Mouse (Mus musculus): ENCODE measurements around the gene Gm17545.
"Not testable (repeated sequence)": the region's sequence is repeated elsewhere in the genome, so short reads cannot be mapped to it uniquely, and the experiment has no call there.

Gene Gm17545

GRCm38 (mm10) chr9:22453990-22454389 lies at the start of gene Gm17545:
TSS of gene Gm17545 (plus strand) at chr9:22454290.
- not testable (repeated sequence) for DNase-seq

- DNase-seq: no peak
Observed at GRCm38 (mm10) chr9:22405414-22405813, 48.7 kb upstream of the Gm17545 start.

- DNase-seq: not testable (repeated sequence)
Observed at GRCm38 (mm10) chr9:22407633-22408032, 46.5 kb upstream of the Gm17545 start.

- not testable (repeated sequence) for DNase-seq
Observed at GRCm38 (mm10) chr9:22408344-22408743, 45.7 kb upstream of the Gm17545 start.

DNA sequence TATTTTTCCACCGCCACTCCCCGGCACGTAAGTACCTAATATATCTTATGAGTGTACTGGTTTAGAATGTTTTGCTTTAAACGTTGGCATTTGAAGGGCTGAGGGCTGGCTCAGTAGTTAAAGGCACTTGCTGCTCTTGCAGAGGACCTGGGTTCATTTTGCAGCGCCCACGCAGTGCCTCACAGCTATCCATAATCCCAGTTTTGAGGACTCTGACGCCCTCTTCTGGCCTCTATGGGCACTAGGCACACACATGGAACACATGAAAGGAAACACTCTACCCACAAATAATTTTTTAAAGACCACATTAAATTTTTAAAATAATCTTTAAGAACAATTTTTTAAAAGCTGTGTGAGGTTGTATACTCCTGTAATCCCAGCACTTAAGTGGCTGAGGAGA lies 44.6 kb upstream of the Gm17545 start:
- no peak for DNase-seq

- DNase-seq: peak; percentile 97
Observed at GRCm38 (mm10) chr9:22411002-22411857, 42.9 kb upstream of the Gm17545 start, which contains the start of gene 9530077C05Rik. TSS of gene 9530077C05Rik (plus strand) at chr9:22411513.

- DNase-seq: no peak
Observed at GRCm38 (mm10) chr9:22416187-22416586, 37.9 kb upstream of the Gm17545 start.

- DNase-seq: no peak
Observed at GRCm38 (mm10) chr9:22417547-22417946, 36.5 kb upstream of the Gm17545 start.

DNA sequence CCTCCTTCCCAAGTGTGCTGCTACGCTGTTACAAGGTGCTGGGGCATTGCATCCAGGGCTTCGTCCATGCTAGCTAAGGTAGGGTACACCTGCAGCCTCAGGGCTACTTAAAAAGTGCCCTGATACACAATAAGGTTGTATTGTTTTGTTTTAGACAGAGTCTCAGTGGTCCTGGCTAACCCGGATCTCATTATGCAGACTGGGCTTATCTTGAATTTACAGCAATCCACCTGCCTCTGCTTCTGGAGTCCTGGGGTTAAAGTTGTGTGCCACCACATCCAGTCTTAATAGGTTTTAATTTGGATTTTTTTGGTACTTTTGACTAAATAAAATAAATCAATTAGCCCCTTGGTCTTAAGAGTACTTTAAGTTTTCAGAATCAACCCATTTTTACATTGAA lies 34.2 kb upstream of the Gm17545 start:
- no peak for DNase-seq

DNA sequence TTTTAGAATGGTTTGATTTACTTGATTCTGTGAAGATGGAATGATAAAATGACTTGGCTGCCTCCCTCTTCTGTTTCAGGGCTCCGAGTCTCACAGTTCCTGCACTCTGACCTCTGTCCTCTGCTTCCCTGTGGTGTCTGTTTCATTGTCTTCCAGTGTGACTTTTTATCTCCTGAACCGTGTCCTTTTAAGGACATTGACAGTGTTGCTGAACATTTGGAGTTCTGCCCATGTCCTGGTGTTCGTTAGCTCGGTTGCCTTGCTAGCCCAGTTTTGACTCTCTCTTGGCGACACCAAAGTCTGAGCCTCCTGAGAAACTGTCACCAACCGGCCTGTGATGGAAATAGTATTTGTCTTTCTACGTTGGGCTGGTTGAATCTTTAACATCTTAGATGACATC lies 33.6 kb upstream of the Gm17545 start:
- no peak for DNase-seq

DNA sequence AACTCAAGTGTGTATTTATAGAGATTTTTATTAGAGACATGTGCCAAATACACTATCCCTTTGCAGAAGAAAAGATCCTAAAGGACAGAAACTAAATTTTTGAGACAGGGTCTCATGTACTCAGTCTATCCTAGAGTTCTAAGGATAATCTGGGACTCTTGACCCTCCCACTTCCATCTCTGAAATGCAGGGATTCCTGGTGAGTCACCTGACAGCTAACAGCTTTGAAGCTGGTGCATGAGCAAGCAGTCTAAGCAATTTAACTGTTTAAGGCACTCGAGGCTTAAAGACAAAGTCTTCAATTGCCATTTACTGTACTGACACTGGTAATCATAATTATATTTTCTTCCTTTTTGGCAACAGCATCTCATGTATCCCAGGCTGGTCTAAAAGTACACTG lies 31.5 kb upstream of the Gm17545 start:
- no peak for DNase-seq

- no peak for DNase-seq
Observed at GRCm38 (mm10) chr9:22423507-22423906, 30.6 kb upstream of the Gm17545 start.

DNA sequence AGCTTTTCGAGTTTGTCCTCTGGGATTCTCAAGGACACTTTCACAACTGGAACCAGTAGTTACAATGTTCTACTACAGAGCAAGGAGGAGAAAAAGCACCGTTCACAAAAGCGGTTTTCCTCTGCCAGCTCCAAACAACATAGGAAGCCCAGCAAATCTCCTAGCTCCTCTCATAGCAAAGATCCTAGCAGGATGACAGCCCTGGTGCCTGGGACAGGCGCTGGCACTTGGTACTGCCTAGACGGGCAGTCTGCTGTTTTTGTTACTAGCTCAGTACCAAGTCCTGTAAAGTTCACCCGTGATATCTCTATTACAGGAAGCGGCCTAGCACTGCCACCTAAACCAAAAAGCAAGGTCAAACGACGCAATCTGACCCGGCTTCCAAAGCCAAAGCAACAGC lies 29.9 kb upstream of the Gm17545 start:
- no peak for DNase-seq

DNA sequence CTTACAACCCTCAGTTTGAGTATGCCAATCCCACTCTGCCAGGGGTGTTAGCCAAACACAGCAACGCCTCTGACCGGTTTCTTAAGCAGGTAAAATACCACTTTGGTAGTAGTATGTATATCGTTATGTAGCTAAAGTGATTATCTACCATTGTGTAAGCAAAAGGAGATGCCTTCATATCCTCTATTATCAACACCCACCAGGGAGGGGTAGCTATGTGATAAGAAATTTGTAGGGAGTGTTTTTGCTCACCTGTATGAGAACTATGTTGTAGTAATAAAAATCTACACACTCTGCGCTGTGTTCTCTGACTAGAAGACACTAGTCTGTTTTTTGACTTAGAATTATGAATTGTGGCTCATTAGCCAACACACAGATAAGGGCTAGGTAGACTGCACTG lies 29.4 kb upstream of the Gm17545 start:
- DNase-seq: no peak

- no peak for DNase-seq
Observed at GRCm38 (mm10) chr9:22428028-22428665, 25.9 kb upstream of the Gm17545 start.

DNA sequence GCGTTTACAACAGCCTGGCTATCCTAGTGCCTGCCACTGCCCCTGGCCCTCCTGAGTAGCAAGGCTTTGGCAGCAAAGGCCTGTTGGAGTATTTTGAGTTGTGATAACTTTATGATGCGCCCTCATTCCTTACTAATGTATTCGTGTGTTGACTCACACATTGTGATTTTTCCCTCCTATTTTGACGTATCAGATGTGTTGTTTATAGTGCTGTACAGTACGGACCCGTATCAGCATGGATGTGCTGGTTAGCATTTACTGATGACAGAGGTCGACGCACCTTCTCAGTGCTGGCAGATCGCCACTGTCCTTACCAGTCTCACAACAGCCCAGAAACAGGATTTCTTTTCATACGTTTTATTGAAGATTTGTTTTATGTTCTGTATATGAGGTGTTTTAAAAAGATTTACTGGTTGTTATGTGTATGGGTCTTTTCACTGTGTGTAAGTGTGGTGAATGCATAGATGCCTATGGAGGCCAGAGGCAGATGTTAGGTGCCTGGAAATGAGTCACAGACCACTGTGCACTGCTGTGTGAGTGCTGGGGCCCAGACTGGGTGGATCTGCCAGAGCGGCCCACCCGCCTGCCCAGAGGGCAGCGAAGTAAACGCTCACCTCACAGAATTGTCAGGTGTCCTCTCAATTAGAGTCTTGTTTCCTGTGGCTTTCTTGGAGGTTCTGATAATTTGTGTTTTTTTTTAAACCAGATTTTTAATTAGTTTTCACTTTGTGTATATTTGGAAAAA lies 25.3 kb upstream of the Gm17545 start:
- peak; percentile 16 for DNase-seq

DNA sequence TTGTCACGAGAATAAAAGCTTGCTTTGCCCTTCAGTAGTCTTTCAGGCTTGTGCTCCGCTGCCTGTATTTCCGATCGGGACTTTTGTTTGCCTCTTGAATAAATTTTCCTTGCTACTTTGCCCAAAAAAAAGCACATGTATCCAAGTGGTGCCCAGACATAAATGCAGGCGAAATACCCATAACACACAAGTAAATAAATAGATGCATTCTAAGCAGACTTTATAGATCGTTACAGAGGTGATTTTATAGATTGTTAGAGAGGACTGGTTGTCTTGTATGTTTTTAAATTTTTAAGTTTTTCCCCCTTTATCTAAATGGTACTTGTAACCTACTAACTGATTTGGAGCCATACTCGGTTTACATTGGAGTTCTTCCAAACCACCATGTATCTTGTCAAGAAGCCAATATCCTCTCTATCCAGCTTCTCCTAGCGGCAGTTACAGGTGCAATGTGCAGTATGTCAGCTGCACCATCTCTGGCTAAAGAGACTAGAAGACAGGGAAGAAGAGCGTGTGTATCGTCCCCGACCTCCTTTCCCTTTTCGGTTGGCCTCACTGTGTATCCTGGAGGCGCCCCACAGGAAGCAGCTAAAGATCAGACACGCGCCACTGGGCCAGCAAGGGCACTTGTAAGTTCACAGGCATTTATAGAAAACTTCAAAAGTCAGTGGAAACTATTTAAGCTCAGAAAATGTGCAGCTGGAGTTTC lies 24.4 kb upstream of the Gm17545 start:
- peak; percentile 26 for DNase-seq

GRCm38 (mm10) chr9:22430315-22430840 lies 23.7 kb upstream of the Gm17545 start:
- peak; percentile 22 for DNase-seq

GRCm38 (mm10) chr9:22433221-22433620 lies 20.9 kb upstream of the Gm17545 start:
- DNase-seq: no peak

- no peak for DNase-seq
Observed at GRCm38 (mm10) chr9:22434101-22434500, 20.0 kb upstream of the Gm17545 start.

- no peak for DNase-seq
Observed at GRCm38 (mm10) chr9:22438826-22439225, 15.3 kb upstream of the Gm17545 start.

DNA sequence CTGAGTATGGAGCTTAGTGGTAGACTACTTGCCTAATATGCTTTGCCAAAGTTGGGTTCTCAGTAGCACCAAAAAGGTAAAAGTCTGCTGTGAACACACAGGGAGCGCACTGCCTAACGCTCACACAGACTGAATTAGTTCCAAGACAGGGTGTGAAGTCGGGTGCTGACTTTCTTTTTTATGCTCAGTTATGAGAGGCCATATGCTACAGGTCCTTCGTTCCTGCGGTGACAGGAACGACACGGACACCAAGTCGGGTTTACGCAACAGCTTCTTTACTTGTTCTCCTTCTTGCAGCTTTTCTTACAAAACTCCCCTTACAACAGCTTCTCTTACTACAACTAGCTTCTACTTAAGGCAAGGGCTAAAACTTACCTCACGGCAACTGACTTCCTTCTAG lies 10.9 kb upstream of the Gm17545 start:
- no peak for DNase-seq

DNA sequence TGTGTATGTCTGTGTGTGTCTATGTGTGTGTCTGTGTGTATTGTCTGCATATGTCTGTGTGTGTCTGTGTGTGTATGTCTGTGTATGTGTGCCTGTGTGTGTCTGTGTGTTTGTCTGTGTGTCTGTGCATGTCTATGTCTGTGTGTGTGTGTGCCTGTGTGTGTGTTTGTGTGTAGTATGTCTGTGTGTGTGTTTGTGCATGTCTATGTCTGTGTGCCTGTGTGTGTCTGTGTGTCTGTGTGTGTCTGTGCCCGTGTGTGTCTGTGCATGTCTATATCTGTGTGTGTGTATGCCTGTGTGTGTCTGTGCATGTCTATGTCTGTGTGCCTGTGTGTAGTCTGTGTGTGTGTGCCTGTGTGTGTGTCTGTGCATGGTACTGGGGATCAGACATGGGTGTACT lies 9.0 kb upstream of the Gm17545 start:
- DNase-seq: no peak
